Mouse (Mus musculus): ENCODE measurements around the gene Fam83d.

The Fam83d gene

DNA sequence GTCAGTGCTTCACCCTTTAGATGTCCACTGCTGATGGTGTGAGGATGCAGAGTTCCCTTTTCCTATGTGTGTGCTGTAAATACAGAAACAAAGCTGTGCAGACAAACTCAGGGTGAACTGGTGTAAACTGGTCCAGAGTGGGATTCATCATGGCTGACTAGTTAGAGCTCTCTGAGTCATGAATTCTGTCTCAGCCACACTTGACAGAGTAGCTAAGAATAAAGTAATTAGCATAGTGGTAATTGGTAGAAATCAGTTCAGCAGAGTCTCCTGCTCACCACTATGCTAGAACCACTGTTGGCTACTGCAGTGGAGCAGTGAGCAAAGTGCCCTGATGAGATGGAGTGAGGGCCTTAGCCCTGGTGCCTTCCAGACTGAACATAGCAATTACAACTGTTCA is 47.8 kb downstream of the Fam83d start:
- DNase-seq (ENCODE audit: low spot score), result no peak

GRCm38 (mm10) chr2:158816239-158816638 is 48.3 kb downstream of the Fam83d start:
- DNase-seq (ENCODE audit: low spot score), result no peak

DNA sequence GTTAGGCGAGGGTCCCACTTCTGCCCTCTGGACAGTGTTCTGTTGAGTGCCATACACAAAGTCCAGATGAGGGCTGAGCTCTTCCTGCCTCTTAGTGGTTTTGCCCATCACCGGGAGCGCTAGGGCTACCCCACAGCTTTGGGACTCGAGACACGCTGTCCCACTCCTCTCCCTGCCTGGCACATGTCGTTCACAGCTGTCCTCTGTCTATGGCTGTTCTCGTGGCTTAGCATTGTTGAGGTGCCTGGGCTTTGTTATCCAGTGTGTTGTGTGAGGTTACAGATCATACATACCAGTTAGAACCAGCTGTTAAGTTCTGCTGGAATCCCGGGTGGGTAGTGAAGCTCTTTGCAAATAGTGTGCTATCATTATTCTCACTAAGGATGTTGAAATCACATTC is 49.8 kb downstream of the Fam83d start:
- no peak for DNase-seq (ENCODE audit: low spot score)

DNA sequence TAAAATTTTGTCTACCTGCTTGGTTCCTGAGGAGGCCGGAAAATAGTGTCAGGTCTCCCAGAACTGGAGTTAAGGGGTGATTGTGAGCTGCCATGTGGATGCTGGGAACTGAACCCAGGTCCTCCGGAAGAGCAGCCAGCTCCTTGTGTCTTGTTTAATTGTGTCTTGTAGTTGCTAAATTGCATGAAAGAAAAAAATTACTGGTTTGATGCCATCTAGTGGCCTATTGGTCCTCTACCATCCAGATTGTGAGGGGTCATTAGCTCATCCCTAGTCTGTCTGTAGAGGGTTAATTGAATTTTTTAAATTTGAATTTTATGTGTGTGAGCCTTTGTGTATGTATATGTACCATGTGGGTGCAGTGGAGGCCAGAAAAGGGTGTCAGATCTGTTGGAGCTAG is 60.2 kb downstream of the Fam83d start:
- no peak for DNase-seq (ENCODE audit: low spot score)

DNA sequence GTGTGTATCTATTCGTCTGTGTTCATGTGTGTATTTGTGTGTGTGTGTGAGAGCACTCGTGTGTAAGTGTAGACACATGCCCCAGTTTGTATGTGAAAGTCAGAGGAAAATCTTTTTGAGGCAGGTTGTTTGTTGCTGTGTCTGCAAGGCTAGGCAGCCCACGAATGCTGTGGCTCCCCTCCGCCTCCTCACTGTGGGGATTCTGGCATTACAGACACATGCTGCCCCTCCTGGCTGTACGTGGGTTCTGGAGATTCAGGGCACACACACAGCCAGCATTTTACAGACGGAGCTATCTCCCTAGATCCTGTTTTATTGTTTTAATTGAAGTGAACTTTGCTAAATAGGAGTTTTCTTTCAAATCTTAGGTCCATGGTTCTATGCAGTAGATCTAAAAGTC is 61.9 kb downstream of the Fam83d start:
- DNase-seq (ENCODE audit: low spot score), result no peak

- DNase-seq (ENCODE audit: low spot score), result no peak
These were observed 65.3 kb downstream of the Fam83d start for GRCm38 (mm10) chr2:158833221-158833620.

GRCm38 (mm10) chr2:158833645-158834044 is 65.8 kb downstream of the Fam83d start:
- no peak for DNase-seq (ENCODE audit: low spot score)
